Mouse (Mus musculus) cortical plate, adult 2 months (tissue): ENCODE measurements around the gene Fgd2.
"Not testable (repeated sequence)": the region's sequence is repeated elsewhere in the genome, so short reads cannot be mapped to it uniquely, and the experiment has no call there.

ENCODE experiments used
- CTCF ChIP-seq: fragments of 200-500 bp; IDR thresholded peaks from 2 replicates; pipeline ENCODE4 v1.5.1; 2011; ENCODE audit warnings: mild to moderate bottlenecking, control low read depth, low read length; ENCODE audit not compliant: insufficient read depth; ENCODE audit errors: extremely low read depth
- POLR2A ChIP-seq: fragments of 200-500 bp; IDR thresholded peaks from 2 replicates; pipeline ENCODE4 v1.6.1; 2011; ENCODE audit warnings: mild to moderate bottlenecking, low read length, control low read depth; ENCODE audit not compliant: insufficient read depth; ENCODE audit errors: extremely low read depth

DNA sequence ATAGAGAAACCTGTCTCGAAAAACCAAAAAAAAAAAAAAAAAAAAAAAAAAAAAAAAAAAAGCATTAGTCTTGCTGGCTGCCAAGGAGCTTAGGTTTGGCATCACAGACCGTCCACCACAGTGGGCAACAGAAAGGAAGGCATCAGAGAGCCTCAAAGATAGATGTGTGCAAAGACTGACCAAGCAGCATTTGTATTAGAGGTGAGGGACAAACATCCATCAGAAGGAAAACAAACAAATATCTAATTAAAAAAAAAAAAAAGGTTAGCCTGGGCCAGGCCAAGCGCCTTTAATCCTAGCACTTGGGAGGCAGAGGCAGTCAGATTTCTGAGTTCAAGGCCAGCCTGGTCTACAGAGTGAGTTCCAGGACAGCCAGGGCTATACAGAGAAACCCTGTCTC is 43.3 kb upstream of the Fgd2 start, which contains the start of gene Pi16:
- not testable (repeated sequence) for TF ChIP-seq POLR2A, CTCF
